Mouse (Mus musculus) layer of hippocampus, adult 11-12 months (tissue): ENCODE measurements around the gene Lztr1.
"Not testable (repeated sequence)": the region's sequence is repeated elsewhere in the genome, so short reads cannot be mapped to it uniquely, and the experiment has no call there.

Experiments used
- DNase-seq: peaks from one replicate; pipeline ENCODE4 v3.0.0; 2022; ENCODE audit warnings: low spot score

Lztr1 gene

DNA sequence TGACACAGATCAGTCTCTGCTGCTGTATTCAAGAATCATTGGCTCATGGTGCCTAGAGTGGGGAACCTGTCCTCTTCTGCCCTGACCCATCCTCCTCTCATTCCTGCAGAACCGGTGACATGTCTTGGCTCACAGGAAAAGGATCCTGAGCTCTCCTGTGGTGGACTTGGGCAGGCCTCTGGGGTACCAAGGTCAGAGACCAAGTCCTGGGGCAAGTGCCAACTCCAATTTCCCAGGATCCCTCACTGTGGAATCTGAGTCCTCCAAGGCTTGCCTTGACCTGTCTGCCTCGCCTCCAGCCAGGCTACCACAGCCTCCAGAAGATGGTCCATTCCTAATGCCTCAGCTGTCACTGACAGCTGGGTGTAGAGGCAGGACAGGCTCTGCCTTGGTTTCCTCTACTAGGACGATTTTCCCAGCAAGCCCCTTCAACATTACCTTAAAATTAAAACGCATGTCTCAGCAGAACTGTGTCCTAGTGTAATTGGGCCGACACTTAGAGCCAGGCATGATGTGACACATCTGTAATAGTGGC lies 1.4 kb upstream of the Lztr1 start:
- DNase-seq = no peak

DNA sequence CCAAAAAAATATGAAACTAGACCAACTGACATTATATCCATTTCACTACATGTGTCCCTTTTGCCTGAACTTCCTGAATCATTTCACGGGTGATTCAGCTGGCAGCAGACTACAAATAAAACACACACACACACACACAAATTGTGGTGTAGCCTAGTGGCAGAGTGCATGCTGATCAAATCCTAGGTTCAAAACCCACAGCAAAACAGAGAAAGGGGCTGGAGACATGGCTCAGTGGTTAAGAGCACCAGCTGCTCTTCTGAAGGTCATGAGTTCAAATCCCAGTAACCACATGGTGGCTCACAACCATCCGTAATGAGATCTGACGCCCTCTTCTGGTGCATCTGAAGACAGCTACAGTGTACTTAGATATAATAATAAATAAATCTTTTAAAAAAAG lies 457 bp upstream of the Lztr1 start:
- not testable (repeated sequence) for DNase-seq

- DNase-seq = no peak
Observed at GRCm38 (mm10) chr16:17509240-17509597, 731 bp downstream of the Lztr1 start.

- no peak for DNase-seq
Observed at GRCm38 (mm10) chr16:17510143-17510542, 1.7 kb downstream of the Lztr1 start.

DNA sequence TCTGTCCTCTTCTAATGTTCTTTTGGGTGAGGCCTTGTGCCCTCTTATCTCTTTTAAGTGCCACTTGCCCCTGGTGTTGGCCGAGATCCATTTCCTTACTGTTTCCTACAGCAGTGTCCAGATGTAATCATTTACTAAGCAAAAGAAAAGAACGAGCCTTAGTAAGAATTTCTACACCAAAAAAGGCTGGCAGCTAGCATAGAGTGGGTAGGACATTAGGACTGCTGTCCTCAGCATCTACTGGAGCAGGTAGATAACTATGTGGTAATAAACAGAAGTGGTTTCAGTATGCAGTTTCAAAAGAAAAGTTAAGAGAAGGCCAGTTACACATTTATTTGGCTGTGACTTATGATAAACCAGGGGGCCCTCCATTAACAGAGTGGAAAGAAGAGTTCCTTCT lies 2.2 kb downstream of the Lztr1 start:
- DNase-seq = no peak

- no peak for DNase-seq
Observed at GRCm38 (mm10) chr16:17511431-17511830, 2.9 kb downstream of the Lztr1 start.

DNA sequence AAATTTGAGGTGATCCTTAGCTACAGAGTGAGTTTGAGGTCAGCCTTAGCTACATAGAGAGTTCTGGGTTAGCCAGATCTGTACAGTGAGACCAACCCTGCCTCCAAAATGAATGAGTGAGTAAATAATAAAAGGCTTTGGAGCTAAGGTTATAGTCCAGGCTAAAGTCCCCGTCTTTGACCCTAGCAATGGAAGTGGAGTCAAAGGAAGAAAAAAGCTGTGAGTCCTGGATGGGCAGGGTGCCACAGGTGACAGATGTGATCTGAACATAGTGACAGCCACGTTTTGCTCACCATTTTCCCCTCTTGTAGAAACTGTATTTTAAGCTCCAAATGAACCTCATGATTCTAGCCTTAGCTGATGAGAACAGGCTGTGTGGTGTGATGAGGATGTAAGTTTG lies 10.4 kb downstream of the Lztr1 start:
- DNase-seq = no peak

GRCm38 (mm10) chr16:17524156-17524555 lies 15.7 kb downstream of the Lztr1 start:
- DNase-seq = no peak

DNA sequence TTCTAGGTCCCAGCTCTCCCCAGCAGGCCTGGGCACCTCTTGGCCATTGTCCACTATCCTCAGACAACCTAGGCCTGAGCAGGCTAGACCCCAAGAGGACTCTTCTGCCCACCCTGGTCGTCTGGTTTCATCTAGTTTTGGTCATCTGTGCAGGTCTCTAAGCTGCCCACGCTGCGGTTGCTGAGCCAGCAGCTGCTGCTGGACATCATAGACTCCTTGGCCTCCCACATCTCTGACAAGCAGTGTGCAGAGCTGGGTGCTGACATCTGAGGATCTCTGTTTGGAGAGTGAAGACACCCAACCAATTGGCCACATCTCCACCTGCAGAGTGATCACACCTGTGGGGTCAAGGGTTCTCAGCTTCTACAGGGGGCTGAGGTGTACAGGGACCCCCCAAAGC lies 17.0 kb downstream of the Lztr1 start:
- no peak for DNase-seq

DNA sequence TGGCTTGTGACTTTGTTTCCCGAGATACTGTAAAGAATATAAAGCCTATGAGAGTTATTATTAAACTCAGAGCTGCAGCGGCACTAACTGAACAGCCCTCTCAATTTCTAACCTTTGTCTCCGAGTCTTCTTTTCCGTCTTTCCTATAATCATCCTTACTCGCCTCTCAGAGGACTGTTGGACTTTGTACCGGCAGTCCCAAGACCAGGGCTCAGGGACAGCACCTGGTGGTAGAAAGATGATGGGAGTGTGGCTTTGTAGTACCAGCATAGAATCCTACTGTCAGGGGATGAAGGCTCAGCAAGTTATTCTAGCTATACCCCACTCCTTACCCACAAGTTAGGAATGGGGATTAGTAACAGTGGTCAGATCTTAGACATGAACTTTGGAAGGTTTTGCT lies 17.7 kb downstream of the Lztr1 start:
- DNase-seq = no peak

- no peak for DNase-seq
Observed at GRCm38 (mm10) chr16:17527606-17528005, 19.1 kb downstream of the Lztr1 start.

DNA sequence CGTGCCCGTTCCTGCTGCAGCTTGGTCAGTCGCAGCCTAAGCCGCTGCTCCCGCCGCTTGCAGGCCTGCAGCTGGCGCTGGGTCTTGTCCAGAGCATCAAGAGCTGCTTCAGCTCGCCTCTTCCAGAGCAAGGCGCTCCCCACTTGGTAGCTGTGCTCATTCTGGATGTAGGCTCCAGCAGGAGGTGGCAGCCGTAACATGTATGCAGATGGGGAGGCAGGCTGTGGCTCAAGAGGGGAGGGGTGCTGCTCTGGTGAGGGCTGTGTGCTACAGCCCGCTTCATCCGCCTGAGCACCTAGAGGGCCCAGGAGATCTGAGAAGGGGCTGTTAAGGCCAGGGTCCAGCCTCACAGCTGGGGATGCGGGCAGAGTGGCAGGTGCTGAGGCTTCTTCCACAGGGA lies 19.8 kb downstream of the Lztr1 start:
- no peak for DNase-seq

DNA sequence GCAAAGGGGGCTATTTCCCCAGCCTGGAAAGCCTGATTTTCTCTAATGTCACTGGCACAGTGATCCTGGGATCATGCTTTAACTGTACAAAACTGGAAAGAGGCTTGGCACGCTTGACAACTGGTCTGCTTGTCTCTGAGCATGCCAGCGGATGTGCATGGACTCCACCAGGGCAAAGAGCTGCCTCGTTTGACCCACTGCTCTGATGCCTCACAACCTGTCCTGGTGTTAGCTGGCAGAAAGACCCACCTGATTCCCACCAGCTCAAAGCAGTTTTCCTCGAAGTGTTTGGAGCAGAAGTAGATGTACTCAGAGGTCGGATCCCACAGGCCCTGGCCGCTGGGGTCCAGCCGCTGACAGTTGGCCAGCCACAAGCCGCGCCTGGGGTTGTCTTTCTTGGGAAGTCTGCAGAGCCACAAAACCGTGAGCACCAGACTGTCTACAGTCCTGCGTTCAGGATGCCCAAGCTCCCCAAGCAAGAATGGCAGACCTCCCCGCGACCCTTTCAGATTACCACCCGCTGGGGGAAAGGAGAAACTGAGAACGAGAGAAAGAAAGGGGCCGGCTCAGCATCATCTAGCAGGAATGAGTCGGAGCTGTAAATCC lies 21.6 kb downstream of the Lztr1 start:
- DNase-seq = no peak

- DNase-seq = peak; percentile 95
Observed at GRCm38 (mm10) chr16:17530640-17531288, 22.3 kb downstream of the Lztr1 start, which contains the start of gene Thap7. TSS of gene Thap7 (minus strand) at chr16:17531136.

GRCm38 (mm10) chr16:17532271-17532670 lies 23.8 kb downstream of the Lztr1 start:
- DNase-seq = no peak

- no peak for DNase-seq
Observed at GRCm38 (mm10) chr16:17532676-17533329, 24.3 kb downstream of the Lztr1 start.

DNA sequence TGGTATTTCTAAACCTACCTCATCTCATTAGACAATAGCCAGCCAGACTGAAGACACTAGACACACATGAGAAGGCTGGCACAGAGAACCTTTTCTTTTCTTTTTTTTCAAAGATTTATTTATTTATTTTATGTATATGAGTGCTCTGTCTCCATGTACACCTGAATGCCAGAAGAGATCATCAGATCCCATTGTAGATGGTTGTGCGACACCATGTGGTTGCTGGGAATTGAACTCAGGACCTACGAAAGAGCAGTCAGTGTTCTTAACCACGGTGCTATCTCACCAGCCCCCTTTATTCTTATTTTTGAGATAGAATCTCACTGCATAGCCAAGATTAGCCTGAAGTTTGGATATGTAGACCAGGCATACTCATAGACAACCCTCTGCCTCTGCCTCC lies 28.1 kb downstream of the Lztr1 start:
- DNase-seq = no peak

GRCm38 (mm10) chr16:17542632-17543031 lies 34.1 kb downstream of the Lztr1 start:
- DNase-seq = no peak

- DNase-seq = no peak
Observed at GRCm38 (mm10) chr16:17552837-17553236, 44.3 kb downstream of the Lztr1 start.

GRCm38 (mm10) chr16:17553910-17554685 lies 45.6 kb downstream of the Lztr1 start:
- no peak for DNase-seq

GRCm38 (mm10) chr16:17554702-17555101 lies 46.2 kb downstream of the Lztr1 start:
- DNase-seq = not testable (repeated sequence)

GRCm38 (mm10) chr16:17556180-17556579 lies 47.7 kb downstream of the Lztr1 start:
- DNase-seq = no peak

DNA sequence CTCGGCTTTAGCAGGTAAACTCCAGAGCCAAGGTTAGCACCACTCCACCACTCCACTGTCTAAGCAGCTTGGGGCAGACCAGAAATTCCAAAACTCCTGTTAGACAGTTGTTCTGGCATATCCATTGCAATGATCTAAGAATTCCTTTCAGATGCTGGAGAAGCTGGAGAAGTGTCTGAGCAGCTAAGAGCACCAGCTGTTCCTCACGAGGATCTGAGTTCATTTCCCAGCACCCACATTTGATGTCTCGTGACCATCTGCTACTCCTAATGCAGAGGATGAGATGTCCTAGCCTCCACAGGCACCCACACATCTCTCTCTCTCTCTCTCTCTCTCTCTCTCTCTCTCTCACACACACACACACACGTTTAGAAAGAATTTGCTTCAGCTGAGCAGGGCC lies 48.4 kb downstream of the Lztr1 start:
- DNase-seq = no peak
